Mouse (Mus musculus): ENCODE results near the gene Arhgef38.
A peak's percentile ranks its signal among the peaks of the same experiment; 100 is the strongest.

Arhgef38 gene

DNA sequence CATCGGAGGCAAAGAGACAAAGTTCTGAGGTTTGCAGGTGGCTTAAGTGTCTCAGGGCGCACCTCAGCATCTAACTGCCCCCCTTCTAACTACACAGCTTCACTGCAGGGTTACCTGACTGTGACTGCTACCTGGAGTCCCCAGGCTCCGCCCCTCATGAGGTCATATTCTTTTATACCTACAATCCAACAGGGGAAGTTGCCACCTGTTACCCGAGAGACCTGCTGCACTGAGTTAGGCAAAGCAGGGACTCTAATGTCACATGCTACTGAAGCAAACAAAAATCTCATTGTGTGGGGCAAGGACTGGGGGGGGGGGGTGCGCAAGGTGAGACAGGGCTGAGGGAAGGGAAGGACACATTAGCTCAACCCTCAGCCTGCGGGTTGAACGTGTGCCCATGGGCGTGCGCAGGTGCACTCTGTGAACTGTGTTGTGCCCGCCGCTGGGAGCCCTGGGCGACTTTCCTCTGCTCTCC, at the start of gene Arhgef38:
Arhgef38 (minus strand) TSS at position 129 of the 475 bp plus-strand sequence.
- DNase-seq (ENCODE audit: low read depth, low spot score): no peak

DNA sequence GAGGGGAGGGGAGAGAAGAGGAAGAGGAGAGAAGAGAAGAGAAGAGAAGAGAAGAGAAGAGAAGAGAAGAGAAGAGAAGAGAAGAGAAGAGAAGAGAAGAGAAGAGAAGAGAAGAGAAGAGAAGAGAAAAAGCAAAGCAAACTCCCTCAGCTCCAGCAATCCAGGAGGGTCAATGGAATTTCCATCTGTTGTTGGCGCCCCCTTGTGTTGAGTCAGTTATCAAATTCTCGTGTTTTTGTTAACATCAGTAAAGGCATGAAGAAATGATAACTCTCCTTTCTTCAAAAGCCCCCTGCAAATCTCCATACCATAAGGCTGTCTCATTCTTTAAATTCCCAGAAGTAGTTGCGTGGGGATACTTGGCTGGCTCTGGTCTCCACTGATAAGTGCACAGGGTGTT, 37.1 kb upstream of the Arhgef38 start:
- DNase-seq (ENCODE audit: low read depth, low spot score): no peak

DNA sequence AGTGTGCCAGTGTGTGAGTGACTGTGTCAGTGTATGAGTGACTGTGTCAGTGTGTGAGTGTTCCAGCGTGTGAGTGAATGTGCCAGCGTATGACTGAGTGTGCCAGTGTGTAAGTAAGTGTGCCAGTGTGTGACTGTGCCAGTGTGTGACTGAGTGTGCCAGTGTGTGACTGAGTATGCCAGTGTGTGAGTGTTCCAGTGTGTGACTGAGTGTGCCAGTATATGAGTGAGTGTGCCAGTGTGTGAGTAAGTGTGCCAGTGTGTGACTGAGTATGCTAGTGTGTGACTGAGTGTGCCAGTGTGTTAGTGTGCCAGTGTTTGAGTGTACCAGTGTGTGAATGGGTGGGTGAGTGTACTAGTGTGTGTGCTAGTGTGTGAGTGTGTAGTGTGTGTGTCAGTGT, 24.1 kb upstream of the Arhgef38 start:
- DNase-seq (ENCODE audit: low read depth, low spot score): no peak

DNA sequence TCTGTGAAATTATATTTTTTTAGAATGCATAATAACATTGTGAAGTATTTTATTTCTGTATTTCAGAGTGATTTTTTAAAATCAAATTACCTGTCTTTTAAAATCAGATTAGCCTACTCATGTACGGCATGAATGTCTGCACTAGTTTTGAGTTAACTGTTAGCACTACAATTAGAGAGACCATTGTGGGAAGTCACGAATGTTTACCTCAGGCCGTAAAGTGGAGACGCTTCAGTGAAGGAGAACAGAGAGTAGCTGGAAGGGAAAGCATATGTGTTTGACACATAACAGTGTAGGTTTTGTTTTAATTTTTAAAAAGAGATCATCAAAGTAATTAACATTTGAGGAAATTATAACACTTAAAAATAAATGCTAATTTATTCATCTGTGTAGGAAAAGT, 21.1 kb upstream of the Arhgef38 start:
- no peak for DNase-seq (ENCODE audit: low read depth, low spot score)

DNA sequence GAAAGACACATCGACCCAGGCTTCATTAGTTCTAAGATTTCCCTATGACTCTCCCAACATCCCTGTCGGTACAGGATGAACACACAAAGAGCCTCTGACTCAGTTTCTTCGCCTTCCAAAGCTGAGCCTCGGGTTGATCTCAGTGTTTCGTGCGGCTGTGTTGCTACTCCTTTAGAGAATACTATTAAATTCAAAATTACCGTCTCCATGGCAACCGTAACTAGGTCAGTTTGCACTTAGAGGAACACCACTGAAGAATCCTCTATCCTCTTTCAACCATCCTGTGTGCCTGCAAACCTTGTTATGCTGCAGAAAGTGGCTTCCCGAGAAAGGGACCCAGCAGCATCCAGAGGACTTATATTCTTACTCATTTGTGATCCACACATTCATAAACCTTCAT, 9.3 kb upstream of the Arhgef38 start:
- DNase-seq (ENCODE audit: low read depth, low spot score): peak; percentile 67

DNA sequence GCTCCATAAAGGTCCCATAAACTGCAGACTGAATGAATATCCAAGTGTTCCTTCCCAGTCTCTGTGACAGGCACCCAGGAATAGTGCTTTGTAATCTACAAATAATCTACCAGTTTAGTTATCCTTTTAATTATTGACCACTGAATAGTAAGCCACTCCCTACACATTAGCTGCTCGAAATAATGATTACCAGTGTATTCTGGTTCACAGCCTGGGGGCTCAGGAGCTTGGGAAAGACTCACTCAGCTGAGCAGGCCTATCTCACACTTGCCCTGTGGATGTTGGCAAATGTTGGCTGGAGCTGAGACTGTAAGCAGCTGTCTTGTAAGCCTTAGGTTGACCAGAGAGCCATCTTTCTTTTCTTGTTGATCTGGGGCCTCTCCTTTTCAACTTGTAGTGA, 7.2 kb upstream of the Arhgef38 start:
- no peak for DNase-seq (ENCODE audit: low read depth, low spot score)

DNA sequence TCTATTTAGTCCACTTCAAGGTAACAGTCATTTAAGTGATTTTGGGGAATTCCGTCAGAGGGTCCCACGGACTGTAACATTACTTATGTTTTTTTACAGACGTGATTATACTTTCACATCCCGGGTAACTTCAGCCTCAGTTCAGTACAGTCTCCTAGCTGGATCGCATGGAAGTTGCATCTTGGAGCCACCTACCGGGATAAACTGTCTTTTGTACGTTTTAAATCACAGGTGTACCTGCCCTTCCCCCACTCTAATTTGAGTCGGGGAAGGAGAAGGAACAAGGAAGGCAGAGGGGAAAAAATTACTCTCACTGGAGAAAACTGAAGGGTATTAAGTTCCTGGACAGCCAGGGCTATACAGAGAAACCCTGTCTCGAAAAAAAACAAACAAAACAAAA, 756 bp downstream of the Arhgef38 start:
- no peak for DNase-seq (ENCODE audit: low read depth, low spot score)

DNA sequence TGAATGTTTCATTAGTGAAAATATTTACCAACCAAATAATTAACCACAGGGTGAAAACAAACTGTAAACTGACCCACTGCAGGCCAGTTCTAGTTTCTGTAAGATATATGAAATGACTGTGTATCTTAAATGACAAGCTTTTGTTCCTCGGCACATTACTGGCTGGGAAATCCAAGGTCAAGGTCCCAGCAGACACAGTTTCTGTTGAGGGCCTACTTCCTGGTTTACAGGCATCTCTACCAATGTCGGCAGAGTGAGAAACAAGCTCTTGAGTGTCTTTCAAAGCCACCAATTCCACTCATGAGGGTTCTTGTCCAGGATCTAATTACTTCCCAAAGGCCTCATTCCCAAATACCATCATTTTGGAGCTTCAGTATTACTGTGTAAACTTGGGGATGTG, 4.3 kb downstream of the Arhgef38 start:
- DNase-seq (ENCODE audit: low read depth, low spot score): no peak

DNA sequence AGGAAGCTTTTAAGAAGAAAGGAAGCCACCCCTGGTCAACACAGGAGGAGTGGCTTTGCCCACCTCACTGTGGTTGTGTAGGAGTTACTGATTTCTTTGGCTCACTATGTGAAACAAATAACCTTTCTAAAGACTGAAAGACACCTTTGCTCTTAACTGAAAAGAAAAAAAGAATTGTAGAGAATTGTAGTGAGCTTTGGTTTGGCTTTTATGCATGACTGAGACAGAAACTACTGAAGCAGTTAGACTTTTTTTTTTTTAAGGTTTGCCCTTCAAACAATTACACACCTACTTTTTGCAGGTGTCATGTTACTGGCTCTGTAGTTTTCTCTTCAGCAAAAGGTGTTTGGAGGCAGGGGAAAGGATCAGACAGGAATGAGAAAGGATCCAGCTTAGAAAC, 5.2 kb downstream of the Arhgef38 start:
- DNase-seq (ENCODE audit: low read depth, low spot score): no peak

DNA sequence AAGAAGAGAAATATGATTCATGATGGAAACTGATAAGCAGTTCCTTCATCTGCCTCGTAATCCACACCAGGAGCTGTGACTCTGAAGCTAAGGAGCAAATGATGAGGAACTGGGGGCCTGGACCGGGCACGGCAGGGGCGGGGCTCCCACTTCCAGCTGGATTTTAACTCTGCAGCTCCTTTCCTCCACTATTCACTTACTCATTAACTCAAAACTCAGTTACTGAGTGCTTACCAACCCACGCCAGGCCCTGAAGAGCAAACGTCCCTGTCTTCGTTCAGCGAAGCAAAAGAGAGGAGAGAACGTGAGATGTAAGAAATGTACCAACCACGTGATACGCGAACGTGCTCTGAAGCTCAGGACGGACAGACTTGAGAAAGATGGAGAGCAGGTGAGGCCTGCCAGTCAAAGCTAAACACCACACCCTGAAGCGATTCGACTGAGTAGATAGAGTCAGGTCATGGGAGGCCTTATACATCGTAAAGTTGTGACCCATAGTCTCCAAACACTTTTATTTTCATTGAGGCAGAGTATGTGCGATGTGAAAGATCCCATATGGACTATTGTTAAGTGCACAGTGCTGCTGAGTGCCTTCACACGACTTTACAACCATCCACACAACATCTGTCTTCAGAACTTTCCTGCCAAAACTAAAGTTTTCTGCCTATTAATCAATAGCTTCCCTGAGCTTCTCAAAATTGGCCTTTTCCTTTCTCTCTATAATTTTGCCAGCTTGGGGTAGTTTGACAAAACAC, 7.3 kb downstream of the Arhgef38 start:
- DNase-seq (ENCODE audit: low read depth, low spot score): no peak

DNA sequence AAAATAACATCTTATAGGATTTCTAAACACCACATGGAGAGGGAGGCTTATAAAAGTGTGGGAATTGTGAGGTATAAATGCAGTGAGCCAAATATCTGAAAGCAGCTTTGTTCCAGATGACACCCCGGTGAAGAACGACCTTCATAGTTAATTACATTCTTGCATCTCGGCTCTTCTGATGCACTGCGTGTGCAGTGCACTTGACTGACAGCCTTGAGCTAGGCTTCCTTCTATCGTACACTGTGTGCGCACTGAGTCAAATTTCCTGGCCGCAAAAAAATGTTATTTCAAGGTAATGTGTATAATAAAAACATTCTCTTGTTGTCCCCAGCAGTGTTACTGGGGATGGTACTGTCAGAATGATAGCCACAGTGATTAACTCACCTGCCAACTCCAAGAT, 16.2 kb downstream of the Arhgef38 start:
- no peak for DNase-seq (ENCODE audit: low read depth, low spot score)

DNA sequence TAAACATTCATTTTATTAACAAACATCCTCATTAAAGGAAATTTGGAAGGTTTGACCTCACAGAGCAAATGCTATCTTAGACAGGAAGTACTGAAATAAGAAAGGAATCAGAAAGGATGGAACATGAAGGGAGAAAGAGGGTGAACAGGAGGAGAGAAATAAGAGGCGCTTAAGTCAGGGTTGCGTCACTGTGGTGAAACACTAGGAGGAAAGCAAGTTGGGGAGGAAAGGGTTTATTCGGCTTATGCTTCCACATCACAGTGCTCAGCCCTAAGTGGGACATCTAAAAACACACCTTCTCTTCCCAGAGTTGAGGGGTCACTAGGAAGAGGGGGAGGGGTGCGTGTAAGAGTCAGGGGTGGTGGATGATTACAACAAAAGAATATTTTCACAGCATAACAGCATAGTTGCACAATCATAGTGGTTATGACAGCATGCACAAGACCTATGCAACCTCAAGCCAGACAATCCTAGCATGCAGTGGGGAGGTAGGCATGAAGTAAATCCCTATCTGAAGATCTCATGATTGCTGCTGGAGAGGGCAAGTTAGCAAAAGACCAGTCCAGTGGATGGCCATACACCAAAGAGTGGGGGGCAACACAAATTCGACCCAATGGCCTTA, 19.4 kb downstream of the Arhgef38 start:
- DNase-seq (ENCODE audit: low read depth, low spot score): no peak

DNA sequence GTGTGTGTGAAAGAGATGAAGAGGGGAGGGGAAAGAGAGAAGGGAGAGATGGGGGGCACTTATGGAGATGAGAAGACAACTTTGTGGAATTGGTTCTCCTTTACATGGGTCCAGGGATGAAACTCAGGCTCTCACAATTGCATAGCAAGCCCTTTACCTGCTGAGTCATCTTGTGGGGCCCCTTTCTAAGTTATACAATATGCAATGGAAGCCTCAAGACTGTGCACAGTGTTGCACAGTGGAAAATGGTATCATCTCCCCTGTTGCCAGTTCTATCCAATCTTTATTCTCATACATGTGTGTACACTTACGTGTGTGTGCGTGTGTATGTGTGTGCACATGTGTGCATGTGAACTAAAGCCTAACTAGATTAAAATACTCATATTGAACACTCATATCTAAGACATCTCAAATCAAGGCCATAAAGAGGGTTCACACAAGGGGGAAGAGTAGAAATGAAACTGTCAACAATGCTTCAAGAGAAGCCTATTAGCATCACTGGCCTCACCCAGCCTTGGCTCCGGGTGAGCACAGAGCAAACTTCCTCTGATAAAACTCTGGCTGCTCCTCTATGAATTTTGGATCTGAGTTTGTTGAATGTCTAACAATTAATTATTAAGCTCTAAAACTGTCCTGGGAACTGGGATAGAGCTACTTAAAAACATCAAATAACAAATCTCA, 21.2 kb downstream of the Arhgef38 start:
- DNase-seq (ENCODE audit: low read depth, low spot score): no peak

DNA sequence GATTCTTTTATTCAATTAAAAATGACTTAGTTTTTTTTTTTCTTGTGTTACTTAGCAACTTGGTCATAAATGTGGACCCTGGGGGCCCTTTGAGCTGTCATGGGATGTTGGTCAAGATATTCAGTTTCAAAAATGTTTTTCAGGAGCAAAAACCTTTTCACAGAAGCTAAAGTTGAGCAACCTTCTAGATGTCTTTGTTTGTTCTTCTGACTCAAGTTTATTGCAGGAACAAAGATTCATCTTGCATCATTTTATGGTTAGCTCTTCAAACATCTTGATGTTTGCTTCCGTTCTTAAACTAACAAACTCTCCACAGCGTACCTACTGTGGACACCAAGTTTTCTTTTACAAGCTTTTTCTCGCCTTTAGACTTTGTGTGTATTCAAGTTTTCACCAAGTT, 23.4 kb downstream of the Arhgef38 start:
- no peak for DNase-seq (ENCODE audit: low read depth, low spot score)

DNA sequence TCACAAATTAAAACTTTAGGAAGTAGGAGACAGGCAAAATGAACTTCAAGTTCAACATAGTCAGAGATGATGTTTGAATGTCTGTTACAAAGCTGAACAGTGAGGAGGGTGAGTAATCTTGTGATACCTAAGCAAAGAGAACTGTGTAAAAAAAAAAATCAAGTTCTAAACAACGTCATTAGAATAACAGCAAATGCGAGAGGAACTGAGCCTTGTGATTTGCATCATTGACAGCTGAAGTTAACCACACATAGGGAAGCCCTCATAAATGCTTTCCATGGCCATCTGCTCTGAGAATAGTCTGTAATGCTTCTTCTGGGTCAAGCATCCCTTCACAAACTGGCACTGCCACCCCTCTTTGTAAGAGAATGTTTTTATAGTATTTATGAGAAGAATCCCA, 31.0 kb downstream of the Arhgef38 start:
- no peak for DNase-seq (ENCODE audit: low read depth, low spot score)

DNA sequence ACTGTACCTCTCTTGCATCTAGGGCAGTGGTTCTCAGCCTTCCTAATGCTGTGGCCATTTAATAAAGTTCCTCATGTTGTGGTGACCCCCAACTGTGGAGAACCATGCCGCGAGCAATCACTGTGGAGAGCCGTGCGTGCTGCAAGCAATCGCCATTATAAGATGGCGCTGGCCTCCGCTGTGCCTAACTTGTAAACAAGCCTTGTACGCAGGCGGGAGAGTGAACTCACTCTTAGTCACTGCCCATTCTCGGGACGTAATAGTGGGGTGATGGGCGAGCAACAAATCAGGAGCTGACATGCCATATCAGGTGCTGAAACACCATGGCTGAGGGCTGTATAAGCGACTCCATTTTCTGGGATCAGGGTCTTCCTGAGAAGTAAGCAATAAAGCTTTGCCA, 32.6 kb downstream of the Arhgef38 start:
- no peak for DNase-seq (ENCODE audit: low read depth, low spot score)

DNA sequence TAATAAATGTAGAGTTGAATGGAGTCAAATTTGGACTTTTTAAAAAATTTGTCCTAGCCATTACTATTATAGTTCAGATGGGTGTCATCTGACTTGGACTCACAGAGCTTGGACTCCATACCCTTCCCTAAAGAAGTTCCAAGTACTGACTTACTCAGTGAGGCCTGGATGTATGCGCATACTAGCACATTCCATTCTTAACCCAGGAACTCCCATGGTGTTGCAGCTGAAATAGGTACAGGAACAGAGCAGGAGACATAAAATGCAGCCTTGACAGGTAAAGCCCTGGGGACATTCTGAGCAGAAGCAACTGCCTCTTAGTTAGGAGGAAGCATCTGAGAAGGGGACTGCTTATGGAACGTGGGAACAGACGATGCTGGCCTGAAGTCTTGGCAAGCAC, 45.8 kb downstream of the Arhgef38 start:
- no peak for DNase-seq (ENCODE audit: low read depth, low spot score)

DNA sequence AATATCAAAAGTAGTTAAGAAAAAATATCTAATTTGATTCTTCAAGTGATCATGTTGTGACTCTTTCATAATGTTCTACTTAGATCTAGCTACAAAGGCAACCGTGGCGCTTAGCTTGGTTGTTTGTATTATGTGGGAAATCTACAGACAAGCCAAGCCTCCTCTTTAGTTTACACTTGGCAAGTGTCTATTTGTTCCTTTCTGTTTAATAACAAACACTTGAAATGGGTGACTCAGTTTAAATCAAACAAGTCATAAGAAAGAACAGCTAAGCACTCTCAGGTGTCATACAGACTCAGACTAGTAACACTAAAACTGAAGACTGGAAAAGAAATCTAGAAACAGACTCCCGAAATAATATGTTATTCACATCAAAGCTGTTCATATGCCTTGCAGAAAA, 47.2 kb downstream of the Arhgef38 start:
- no peak for DNase-seq (ENCODE audit: low read depth, low spot score)

DNA sequence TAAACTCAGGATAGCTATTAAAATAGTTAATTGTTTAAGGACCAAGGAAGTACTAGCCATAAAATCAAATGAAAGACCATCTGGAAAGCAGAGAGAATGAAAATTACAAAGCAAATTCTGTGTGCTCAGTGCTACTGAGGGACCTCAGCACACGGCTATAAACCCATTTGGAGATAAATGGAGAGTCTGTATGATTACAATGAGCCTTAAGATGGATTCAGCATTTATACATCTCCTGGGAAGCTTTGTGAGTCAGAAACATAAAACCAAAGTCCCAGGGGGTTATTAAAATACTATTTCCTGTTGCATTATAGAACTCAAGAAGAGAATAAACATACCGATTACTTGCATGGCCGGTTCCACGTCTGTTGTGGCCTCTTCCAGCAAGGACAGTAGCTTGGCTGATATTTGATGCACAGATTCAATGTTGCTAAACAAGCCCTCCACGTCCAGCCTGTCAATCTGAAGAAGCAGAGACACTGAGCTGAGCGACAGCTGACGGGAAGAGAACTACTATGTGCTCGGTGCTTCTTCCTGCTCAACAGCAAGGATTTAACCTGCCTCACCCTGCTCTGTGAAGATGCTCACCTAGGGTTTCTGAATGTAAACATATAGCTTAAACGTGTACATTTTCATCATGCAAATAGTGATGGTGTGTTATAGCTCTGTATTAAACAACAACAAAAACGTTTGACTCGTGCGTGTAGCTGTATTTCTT, 58.6 kb downstream of the Arhgef38 start:
- DNase-seq (ENCODE audit: low read depth, low spot score): no peak

DNA sequence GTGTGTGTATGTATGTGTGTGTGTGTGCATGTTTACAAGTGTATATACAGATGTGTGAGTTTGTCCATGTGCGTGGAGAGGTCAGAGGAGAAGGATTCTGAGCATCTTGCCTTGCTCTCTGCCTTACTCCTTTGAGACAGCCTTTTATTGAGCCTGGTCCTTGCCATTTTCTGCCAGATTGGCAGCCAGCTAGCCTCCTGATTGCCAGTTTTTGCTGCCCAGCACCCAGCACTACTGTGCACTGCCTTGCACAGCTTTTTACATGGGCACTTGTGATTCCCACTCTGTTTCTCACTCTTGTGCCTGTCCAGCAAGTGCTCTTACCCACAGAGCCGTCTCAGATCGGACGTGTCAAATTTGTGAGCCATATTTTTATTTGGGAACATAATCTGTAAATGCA, 62.5 kb downstream of the Arhgef38 start:
- no peak for DNase-seq (ENCODE audit: low read depth, low spot score)

DNA sequence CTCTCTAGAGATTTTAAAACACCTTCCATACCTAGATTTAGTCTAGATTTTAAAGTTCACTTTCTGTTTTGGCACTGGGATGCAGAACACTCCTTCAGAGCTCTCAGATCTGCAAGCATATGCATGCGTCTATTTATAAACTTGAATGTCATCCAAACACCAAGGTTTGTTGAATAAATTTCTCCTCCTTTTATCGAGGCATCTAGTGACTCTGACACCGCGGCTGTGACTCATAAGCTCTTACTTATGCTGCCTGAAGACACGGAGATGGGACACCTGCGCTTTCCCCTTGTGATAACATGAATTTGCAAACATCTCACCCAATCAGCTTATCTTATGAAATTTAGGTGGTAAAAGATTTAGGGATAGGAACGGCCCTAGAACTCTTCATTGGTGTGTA, 65.0 kb downstream of the Arhgef38 start:
- no peak for DNase-seq (ENCODE audit: low read depth, low spot score)

DNA sequence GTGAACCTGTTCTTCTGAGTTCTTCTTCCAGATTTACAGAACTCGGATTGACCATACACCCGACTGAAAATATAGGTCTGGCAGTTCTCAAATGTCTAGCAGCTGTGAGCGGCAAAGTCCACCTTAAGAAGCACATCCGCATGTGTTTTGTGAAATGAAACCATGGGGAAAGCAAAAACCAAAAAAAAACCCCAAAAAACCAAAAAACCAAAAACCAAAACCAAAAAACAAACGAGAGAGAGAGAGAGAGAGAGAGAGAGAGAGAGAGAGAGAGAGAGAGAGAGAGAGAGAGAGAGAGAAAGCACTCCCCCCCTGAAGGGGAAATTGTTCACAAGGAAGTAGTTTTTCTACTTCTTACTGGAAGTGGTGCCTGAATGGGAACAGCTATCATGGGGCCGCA, 67.2 kb downstream of the Arhgef38 start:
- DNase-seq (ENCODE audit: low read depth, low spot score): no peak
